Mouse (Mus musculus) yolk sac, embryonic 10.5 days (tissue): ENCODE measurements around the gene Grik1.

Experiments used
- DNase-seq: peaks from one replicate; pipeline ENCODE4 v3.0.0-alpha.2; 2017; ENCODE audit warnings: low spot score

Grik1 gene

DNA sequence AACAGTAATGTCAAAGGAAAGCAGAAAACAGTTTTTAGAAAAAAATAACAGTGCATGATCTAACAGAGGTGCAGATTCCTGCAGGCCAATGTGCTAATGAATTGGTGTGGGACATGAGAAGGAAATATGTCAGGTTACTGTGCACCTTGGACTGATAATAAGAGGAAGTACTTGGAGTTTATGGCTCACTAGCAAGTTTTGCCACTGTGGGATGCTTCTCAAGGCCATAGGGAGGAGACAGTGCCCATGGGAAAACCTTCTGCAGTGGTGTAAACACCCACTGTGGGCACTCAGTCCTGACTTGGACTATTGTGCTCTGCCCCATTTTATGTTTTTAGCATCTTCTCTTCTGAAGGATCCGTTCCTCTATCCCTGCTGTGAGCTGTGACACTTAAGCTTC, 428.3 kb downstream of the Grik1 start:
- DNase-seq = no peak

DNA sequence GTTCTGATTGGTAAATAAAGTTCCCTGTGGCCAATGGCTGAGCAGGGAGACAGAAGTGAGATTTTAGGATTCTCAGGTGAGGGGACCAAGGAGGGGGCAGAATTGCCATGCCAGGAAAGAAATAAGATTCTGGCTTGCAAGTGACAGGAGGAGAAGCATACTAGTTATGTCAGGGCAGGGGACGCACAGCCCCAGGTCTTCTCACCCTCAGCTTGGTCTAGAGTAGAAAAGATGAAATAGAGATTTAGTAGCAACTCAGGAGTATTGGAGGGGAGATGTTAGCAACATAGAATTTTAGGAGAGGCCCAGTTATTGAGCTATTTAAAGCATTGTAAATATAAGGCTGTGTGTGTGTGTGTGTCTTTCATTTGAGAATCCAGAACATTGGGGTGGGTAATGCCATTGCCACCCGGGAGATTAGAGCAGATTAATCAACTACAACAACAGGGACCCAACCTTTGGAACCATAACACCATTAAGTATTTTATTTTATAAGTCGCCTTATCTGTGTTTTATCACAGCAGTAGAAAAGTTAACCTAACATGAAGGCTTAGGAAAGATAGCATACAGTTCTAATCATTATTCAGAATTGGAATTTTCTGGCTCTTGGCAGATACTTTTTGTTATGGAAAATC, 436.5 kb downstream of the Grik1 start:
- no peak for DNase-seq

DNA sequence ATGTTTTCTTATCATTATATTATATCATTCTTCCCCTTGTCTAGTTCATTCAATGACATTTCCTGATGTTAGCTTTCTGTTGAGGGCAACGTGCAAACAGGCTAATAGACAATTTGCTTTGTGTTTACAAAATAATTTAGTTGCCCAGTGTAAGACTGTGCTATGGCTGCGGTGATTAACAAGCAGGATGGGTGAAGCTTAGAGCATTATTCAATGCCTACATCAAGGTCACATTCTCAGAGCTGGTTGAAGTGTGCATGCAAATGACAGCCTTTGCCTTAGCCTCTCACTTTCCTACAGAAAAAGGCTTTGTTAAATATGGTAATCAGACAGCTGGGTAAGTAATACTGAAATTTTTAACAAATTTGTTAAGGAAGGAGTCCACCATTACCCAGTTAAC, 438.5 kb downstream of the Grik1 start:
- no peak for DNase-seq

DNA sequence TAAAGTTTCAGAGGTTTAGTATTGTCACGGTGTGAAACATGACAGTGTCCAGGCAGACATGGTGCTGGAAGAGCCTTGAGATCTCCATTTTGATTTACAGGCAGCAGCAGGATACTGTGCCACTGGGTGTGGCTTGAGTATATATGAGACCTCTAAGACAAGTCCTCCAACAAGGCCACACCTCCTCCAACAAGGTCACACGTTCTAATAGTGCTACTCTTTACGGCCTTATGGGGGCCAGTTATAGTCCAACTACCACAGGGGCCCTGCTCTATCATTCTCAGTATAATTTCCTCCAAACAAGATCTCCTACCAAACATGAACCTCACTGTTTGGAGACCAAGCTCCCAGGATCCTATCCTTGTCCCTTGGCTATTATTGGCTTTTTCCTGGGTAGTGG, 441.3 kb downstream of the Grik1 start:
- DNase-seq = no peak
